In the genomic region with DNA sequence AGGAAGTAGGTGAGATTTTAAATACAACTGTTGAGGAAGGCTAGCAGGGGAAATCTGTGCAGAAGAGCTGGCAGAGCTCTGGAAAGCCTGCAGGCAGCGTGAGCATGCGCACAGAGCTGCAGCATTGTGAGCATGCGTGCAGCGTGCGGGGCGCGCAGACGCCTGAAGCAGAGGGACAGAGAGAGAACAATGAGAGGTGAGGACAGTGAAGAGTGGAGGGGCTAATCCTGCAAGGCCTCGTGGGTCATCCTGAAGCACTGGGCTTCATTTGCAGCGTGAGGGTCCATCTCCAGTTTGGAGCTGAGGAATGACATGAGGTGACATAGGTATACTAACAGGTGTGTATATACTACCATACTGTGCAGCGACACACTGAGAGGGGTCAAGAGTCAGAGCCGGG, we compare ENCODE assay signal across 10 mouse cellular contexts. TPM values are rescaled to one million over a fixed set of nuclear protein-coding genes. Genes with fewer than 3 reads are reported as not detected.
DNase-seq lines count a peak whose midpoint lies in the region; ATAC-seq and TF ChIP-seq lines count a peak whose summit lies in the region.
"Had no signal": no experiment of that assay in that cellular context is flagged by ENCODE, and none has a peak within 500 bp of the region (broad histone marks: within the 10 kb centered on the region; RNA-seq: fewer than 3 reads in every experiment).

No protein-coding gene starts in this region.

- no peak overlapping the region for H3K4me3 ChIP-seq in lung, adult 2 months (replicated peaks; ENCODE audit: extremely low read depth, low read depth, low read length)
- H3K4me3 ChIP-seq: embryonic facial prominence, embryonic 12.5 days had no signal

- ATAC-seq in frontal cortex, adult (ENCODE audit: low TSS enrichment), result peak; percentile 91

- intact Hi-C loops in left cerebral cortex, postnatal 25 days (cut with DNase I), result no loop called here

- 89% methylated on average over 12 of the region's 12 CpGs for WGBS in lung, adult 2 months

- TF ChIP-seq POLR2A in lung, adult 2 months (IDR thresholded peaks at IDR 0.05; ENCODE audit: borderline replicate concordance, extremely low read depth, low read depth, low read length), result no peak

- H3K4me1 ChIP-seq in lung, adult 2 months (ENCODE audit: control insufficient read depth, insufficient read depth, low read length), result no peaks in the 10 kb centered on the region

- DNase-seq in layer of hippocampus, adult 11-12 months (ENCODE audit: low spot score), result peak; percentile 80
- DNase-seq in layer of hippocampus, adult 9-10 months (ENCODE audit: low spot score), result no peak
- peak; percentile 79 to 80 for DNase-seq in left cerebral cortex, postnatal 25 days (ENCODE audit: low spot score in 2 of 2)
- DNase-seq in right cerebral cortex, postnatal 4 days, result peak; percentile 34
- no peak for DNase-seq in thymus, postnatal 4 days
- no peak for DNase-seq in lung, adult 2 months
- DNase-seq in kidney, adult 18-20 months, result no peak
- DNase-seq: thymus, postnatal 25 days had no signal

- no peak for TF ChIP-seq CTCF in lung, adult 2 months (IDR thresholded peaks at IDR 0.05; ENCODE audit: insufficient read depth, low read length)

RNA-seq across cellular contexts. Expression of a gene that starts 35.0 kb away (rescaled TPM):
- total RNA-seq in left cerebral cortex, postnatal 25 days (2021), result 10 to 100 TPM; 37.3 to 45.1 TPM
- 14.6 and 16.0 TPM in 2 replicates for polyA plus RNA-seq in lung, adult 2 months (2012; rRNA removed)

Comparison
In these comparisons a context has a peak if more than half of its experiments do, and no peak if none do; other contexts are left out.
1. DNase-seq: peak in layer of hippocampus, adult 11-12 months (single experiment), left cerebral cortex, postnatal 25 days (2 of 2) and right cerebral cortex, postnatal 4 days (single experiment); none in layer of hippocampus, adult 9-10 months (single experiment), thymus, postnatal 4 days (single experiment), lung, adult 2 months (single experiment) and kidney, adult 18-20 months (single experiment).